Mouse (Mus musculus) frontal cortex, adult 2 months (tissue): ENCODE data around the gene Nt5c2. TPM values are rescaled to one million over a fixed set of nuclear protein-coding genes. Genes with fewer than 3 reads are reported as not detected.

Experiments used
- DNase-seq, 2 experiments: peaks; one replicate each; pipeline ENCODE4 v3.0.0; 2022; ENCODE audit warnings: low spot score in 1 of 2; ENCODE audit errors: extremely low spot score in 1 of 2
- polyA plus RNA-seq: library from polyadenylated mRNA; depleted of rRNA; stranded (reverse); fragments of >200 nt; gene quantifications from 2 replicates; pipeline ENCODE4 v1.2.3, GENCODE M21; 2012; rRNA removed

Gene Nt5c2
- polyA plus RNA-seq, 1 experiment, result 53.3 TPM

DNA sequence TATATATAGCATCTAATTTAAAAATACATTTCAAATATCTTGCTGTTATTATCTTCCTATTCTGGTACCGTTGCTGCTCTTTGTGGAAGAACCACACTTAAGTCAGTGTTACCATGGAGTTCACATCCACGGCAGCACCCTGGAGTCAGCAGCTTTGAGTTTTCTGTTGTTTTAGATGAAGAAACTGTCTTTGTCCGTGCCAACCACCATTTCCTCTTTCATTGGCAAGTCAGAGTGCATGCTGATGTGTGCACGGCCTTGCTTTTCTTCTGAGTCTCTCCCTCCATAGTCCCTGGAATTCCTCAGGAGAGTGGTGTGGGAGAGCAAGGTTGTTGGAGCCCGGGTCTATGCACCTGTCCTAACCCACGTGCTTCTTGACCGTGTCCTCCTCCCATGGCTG is 156.8 kb downstream of the Nt5c2 start:
- DNase-seq, result no peak

DNA sequence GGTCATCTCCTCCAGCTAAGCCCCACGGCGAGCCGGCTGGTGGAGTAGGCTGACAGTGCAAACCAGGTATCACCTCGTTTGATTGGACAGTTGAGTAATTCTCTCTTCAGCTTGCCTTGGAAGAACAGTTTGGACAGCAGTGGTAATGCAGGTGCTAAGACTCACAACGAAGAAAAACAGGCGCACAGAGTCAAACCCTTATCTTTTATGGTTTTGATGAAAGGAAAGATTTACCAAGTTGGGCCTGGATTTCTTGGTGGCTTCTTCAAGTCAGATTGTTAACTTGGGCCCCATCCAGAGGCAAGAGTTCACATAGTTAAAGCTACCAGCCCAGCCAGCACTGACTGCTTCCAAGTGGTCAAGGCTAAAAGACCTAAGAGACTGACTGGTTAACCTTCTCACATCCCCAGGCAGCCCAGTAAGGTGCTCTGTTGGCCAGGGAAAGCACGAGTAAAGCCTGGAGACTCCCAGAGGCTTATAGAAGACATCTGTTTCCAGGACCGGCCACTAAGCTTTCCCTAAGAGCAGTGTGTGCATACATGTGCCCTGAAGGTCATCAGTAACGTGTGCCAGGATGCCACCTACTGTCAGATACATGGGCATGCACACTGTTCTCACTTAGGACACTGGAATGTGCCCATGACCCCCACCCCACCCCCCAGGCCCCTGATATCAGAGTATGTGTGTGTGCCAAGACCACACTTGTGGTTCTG is 157.5 kb downstream of the Nt5c2 start:
- no peak for DNase-seq

DNA sequence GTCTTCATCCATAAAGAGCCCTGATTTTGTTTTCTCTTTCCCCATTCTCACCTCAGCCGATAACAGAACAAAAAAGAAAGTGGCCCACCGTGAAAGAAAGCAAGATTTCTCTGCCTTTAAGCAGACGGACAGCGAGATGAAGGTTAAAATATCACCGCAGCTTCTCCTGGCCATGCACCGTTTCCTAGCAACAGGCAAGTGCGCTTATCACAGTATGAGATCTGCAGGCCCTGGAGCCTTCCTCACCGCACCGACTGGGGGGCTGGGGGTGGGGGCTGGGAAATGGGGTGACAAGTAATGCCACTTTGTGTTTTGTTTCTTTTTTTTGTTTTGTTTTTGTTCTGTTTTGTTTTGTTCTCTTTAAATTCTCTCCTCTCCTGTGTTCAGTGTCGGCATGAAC is 158.2 kb downstream of the Nt5c2 start:
- DNase-seq, result no peak

DNA sequence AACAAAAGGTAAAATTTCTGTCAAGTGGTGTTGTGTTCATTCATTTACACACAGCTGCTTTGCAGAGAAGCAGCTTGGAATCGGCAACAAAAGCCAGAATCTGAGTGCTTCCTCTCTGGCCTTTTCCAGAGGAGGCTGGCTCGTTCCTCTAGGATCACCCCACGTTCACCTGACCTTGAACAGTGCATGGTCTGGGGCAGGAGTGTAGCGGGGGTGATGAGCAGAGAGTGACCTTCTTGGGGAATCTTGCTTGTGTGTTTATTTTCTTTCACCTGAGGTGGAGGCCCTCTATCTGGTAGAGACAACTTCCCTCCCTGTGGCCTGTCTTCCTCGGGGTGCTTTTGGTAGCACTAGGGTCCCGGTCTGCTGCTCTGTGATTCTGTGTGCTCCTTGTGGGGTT is 158.7 kb downstream of the Nt5c2 start:
- DNase-seq, result no peak

DNA sequence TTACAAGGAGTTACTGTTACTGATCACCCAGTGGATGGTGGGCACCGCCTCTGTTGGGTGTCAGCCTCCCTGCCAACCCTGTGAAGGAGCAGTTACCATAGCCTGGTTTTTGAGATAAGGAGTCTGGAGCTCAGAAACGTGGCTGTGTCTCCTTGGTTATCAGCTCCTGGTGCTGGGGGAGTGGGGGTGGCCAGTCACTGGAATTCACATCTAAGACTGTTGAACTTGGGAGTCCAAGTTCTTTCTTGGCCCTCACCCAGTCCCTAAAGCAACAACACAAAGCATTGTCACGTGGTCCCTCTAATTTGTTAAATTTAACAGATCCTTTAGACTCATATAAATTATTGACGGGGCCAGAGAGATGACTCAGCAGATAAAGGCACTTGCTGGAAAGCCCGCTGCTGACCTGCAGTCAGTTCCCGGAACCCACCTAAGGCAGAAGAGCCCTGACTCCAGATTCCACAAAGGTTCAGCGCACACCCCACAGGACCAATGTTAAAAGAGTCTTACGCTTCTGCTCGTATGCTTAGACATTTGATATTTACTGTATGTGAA is 165.4 kb downstream of the Nt5c2 start:
- DNase-seq, result no peak

DNA sequence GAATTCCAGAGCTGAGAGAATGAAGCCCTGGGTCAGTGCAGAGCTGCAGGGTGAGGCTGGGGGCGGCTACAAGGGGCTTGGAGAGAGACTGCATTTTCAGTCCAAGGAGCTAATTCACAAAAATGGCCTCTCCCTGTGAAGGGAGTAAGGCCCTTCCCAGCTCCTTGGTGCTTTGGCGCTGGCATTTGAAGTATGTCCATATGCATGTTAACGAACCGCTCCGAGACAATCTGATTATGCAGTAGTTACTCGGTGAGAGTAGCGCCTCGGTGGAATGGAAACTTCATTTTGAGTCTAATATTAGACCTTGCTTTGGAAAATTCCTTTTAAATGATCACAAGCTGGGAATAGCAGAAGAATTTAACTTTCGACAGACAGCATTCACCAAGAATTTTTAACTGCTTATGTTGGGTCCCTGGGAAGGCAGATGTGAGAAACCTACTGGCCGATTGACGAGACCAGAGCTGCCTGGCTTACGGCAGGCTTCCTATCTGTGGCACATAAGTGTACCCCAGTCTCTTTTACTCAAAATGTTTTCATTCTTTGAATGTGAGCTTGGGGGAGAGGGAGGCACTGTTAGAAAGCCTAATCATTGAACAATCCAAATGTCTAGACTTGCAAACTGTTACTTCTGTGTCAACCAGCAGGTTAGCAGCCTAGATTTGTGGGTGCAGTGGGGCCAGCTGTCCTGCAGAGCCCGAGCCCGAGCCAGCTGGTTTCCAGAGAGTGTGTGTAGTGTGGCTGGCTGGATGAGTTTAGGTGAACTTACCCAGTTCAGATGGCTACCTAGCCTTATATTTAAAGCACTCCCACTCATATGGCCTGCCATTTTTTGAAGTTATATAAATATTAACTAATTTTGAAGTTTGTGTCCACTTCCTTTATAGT is 166.3 kb downstream of the Nt5c2 start:
- no peak for DNase-seq

DNA sequence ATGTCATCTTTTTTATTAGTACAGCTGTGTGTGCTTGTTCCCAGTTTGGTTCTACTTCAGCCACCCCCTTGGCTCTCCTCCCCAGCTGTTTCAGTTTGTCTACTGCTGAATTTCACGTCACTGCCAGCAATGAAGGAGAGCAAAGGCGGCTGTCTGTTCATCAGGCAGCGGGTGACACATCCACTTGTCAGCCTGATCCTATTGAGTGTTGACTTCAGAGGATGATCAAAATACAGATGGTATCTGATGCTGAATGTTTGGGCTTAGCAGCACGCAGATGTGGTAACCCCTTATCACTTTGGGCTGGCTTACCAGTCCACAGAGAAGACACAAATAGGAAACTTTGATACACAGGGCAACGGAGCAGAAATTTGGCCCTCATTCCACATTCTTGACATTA is 168.5 kb downstream of the Nt5c2 start:
- DNase-seq, result no peak

DNA sequence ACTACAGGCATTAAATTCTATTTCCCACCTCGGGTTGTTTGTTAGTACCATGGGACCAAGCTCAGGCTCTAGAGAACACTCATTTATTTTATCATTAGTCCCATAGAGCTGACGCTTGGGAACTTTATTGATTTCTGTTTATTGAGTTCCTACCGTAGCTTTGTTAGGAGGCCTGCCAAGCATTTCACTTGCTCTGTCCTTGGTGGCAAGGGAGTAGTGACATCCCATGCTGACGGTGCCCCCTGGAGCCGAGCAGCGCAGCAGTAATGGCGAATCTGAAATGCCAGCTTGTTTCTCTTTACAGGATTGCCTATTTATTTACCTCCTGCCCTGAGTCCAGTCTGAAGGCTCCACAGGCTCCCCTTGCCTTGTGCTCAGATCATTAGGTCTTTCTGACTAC is 168.9 kb downstream of the Nt5c2 start:
- no peak for DNase-seq

DNA sequence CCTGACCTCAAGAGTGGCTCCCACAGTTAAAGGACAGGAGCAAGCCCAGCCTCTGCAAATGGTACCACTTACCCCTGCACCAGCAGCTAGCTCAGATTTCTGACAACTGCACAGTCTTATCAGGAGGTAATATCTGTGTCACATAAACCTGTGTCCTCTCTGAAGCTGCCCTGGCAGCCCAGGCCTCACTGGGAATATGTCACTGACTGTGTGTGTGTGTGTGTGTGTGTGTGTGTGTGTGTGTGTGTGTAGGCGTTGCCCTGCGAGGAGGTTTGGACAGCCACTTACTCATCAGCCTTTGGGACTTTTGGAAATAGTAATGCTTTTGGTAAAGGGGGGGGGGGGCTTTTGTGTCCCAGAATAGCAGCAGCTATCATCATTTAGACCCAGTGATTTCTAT is 171.9 kb downstream of the Nt5c2 start:
- no peak for DNase-seq

DNA sequence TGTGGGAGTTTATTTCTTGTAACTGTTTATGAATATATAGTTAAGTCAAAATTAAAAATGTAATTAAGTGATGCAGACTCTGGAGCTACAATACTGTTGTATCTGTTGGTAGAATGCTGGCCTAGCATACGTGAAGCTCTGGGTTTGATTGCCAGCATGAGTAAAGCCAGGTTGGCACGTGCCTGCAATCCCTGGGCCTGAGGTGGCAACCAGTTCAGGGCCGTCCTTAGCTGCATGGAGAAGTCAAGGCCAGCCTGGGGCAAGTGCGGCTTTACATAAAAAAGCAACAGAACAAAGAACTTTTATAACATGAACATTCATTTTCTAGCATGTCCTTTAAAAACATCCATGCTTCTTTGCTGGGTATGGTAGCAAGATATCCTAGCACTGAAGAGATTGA is 173.9 kb downstream of the Nt5c2 start:
- DNase-seq, result no peak

DNA sequence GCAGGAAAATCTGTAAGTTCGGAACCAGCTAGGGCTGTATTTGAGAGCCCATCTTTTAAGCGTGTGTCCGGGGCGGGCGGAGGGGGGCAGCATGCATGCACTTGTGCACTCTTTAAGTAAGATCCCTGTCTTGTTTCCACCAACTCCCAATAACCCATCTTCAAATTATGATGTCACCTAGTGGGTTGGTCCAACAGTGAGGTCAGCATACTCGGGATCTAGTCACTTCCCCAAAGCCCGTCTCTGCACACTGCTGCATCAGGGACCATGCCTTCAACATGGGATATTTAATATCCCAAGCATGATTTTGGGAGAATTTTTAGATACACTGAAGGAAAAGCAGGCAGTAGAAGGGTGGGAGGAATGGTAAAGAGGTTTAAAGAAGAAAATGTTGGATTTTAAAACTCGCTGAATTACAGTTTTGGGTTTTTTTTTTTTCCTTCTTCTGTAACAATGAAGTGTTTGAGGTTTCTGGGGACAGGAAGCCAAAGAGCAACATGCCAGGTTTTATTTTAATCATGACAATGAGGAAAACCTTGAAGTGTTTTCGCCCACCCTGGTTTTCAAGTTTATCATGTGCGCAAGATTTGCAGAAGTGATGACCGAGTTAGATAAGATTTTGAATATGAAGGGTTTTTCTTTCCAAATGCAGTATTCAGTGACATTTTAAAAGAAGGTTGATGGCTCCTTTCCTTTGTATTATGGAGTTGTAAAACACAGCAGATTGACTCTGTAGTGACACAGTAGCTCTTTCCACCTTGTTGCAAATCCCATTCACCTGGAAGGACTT is 177.5 kb downstream of the Nt5c2 start:
- DNase-seq, result no peak

DNA sequence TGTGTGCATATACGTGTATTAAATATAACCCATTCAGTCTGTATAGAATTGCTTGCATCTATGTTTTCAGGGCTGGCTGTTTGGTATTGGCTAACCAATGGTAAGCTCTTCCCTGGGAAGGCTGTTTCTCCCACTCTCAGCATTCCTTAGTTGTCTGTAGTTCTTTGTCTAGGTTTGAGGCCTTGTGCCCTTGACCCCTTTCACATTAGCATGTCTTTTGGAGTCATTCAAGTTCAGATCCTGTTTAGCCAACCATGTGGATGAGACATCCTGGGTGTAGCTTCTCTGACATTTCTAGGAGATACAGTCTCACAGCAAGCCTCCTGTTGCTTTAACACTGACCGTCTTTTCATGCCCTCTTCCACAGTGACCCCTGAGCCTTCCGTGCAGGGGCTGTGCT is 178.9 kb downstream of the Nt5c2 start:
- no peak for DNase-seq

DNA sequence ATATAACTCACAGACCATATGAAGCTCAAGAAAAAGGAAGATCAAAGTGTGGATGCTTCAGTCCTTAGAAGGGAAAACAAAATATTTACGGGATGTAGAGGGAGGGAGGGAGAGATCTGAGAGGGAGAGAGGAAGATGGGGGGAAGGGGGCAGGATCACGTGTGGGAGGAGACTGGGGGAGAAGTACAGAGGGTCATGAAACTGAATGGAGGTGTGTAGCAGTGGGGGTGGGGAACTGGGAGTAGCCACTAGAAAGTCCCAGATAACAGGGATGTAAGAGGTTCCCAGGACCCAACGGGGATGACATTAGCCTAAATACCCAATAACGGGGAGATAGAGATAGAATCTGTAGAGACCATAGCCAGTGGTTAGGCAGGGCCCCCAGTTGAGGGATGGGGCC is 179.6 kb downstream of the Nt5c2 start:
- DNase-seq, result no peak

DNA sequence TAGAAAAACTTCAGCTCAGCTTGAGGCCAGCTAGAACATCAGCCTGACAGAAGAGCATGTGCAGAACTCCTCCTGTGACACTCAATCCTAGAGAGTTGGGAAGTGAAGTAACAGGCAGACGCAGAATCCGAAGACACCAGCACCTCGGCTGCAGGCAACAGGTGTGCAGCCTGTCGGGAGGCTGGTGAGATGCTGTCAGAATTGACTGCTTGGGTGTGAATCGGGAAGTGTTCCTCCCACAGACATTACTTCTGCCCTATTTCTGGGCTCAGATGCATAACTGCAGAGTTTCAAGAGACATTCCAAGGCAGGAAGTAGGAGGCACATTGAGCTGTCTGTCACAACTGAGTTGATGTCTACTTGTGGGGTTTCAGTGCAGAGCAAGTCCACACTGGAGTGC is 180.7 kb downstream of the Nt5c2 start:
- peak; percentile 50 to 67 for DNase-seq

Other genes with a start within 250 kb of the Nt5c2 start
- gene Ina, start 455 bp downstream of the Nt5c2 start, polyA plus RNA-seq, result 93.5 and 103 TPM in 2 replicates
- 41.3 and 42.6 TPM in 2 replicates for gene Pcgf6, start 35.8 kb upstream of the Nt5c2 start, polyA plus RNA-seq
- gene Taf5, start 52.6 kb upstream of the Nt5c2 start, polyA plus RNA-seq, result 4.7 and 5.0 TPM in 2 replicates
- 964 and 1,164 TPM in 2 replicates for gene Usmg5, start 75.5 kb upstream of the Nt5c2 start, polyA plus RNA-seq
- gene Pdcd11, start 75.6 kb upstream of the Nt5c2 start, polyA plus RNA-seq, result 14.1 and 14.2 TPM in 2 replicates
- gene Calhm2, start 123.1 kb upstream of the Nt5c2 start, polyA plus RNA-seq, result 4.7 and 5.2 TPM in 2 replicates
- not detected in 2 replicates for gene Calhm1, start 129.1 kb upstream of the Nt5c2 start, polyA plus RNA-seq
- not detected in 2 replicates for gene Calhm3, start 142.6 kb upstream of the Nt5c2 start, polyA plus RNA-seq
- gene Neurl1a, start 163.7 kb upstream of the Nt5c2 start, polyA plus RNA-seq, result 110 and 127 TPM in 2 replicates